Mouse (Mus musculus): ENCODE results near the gene Tradd.

- TF ChIP-seq CTCF (IDR thresholded peaks at IDR 0.05; ENCODE audit: borderline replicate concordance, insufficient read depth, low read length) (no peak), POLR2A (IDR thresholded peaks at IDR 0.05; ENCODE audit: low read depth, low read length) (peak; percentile 58)
Measured at GRCm38 (mm10) chr8:105276292-105277120, 12.1 kb upstream of the Tradd start.

Measured in embryonic fibroblast, embryonic 13.5 days (primary cell).